18 mouse cellular contexts compared by ENCODE assay signal in the genomic region with DNA sequence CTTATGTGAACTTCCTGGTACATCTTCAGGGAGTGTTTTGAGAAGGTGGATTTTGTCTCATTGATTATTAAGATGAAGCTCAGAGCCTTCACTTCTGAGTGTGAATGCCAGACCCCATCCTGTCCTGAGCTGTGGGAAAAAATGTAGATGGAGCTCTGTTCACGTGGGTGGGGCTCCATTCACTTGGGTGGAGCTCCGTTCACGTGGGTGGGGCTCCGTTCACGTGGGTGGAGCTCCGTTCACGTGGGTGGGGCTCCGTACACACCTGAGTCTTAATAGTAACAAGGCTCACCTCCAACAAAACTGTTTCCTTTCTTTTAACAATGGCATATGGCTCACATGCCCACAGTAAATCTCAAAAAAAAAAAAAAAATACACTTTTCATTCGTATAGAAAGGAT.
DNase-seq lines count a peak whose midpoint lies in the region; ATAC-seq and TF ChIP-seq lines count a peak whose summit lies in the region.
"Had no signal": no experiment of that assay in that cellular context is flagged by ENCODE, and none has a peak within 500 bp of the region (broad histone marks: within the 10 kb centered on the region; RNA-seq: fewer than 3 reads in every experiment).

No protein-coding gene starts in this region.

- H3K4me3 ChIP-seq in liver, embryonic 12.5 days = no peak overlapping the region
- H3K4me3 ChIP-seq in liver, postnatal 0 days (ENCODE audit: low read depth, low read length) = no peak overlapping the region
- H3K4me3 ChIP-seq in liver, embryonic 16.5 days (ENCODE audit: low read depth, low read length) = no peak overlapping the region
- H3K4me3 ChIP-seq in midbrain, embryonic 15.5 days = no peak overlapping the region
- H3K4me3 ChIP-seq: embryonic facial prominence, embryonic 10.5 days; heart, embryonic 10.5 days; midbrain, embryonic 13.5 days; neural tube, embryonic 15.5 days had no signal

- no peak for TF ChIP-seq EP300 in liver, postnatal 0 days (IDR thresholded peaks at IDR 0.05; ENCODE audit: low read depth)

- no peak for DNase-seq in liver, postnatal 0 days
- peak; percentile 14 for DNase-seq in c-Kit-positive CD71-positive TER-119-positive erythroid progenitor cells, embryonic 14.5 days (ENCODE audit: low spot score)
- DNase-seq in right cerebral cortex, postnatal 4 days = no peak
- DNase-seq in right cerebral cortex, postnatal 10 days (ENCODE audit: low spot score in 2 of 2) = no peak
- DNase-seq: cerebellum, adult 9-10 months; gastrocnemius, postnatal 36 days; kidney, adult 18-20 months; kidney, postnatal 10 days; right cerebral cortex, postnatal 14 days had no signal

- H3K27me3 ChIP-seq in liver, embryonic 12.5 days (replicated peaks) = no peaks in the 10 kb centered on the region
- H3K27me3 ChIP-seq in liver, postnatal 0 days (ENCODE audit: insufficient read depth, low read length) = no peaks in the 10 kb centered on the region
- no peaks in the 10 kb centered on the region for H3K27me3 ChIP-seq in liver, embryonic 16.5 days (ENCODE audit: control insufficient read depth, insufficient read depth, low read depth, low read length)
- no peaks in the 10 kb centered on the region for H3K27me3 ChIP-seq in midbrain, embryonic 15.5 days (replicated peaks)
- H3K27me3 ChIP-seq: forebrain, embryonic 15.5 days; midbrain, embryonic 13.5 days; neural tube, embryonic 15.5 days had no signal

- no peaks in the 10 kb centered on the region; the same call in 1 of the 2 replicates for H3K4me1 ChIP-seq in liver, embryonic 12.5 days
- H3K4me1 ChIP-seq in liver, postnatal 0 days (ENCODE audit: insufficient read depth) = no peaks in the 10 kb centered on the region
- peaks cover 3% of the 10 kb centered on the region for H3K4me1 ChIP-seq in liver, embryonic 16.5 days (ENCODE audit: control insufficient read depth, low read depth, low read length)
- H3K4me1 ChIP-seq in midbrain, embryonic 15.5 days = peaks cover 5% of the 10 kb centered on the region; the same call in 1 of the 2 replicates
- H3K4me1 ChIP-seq: neural tube, embryonic 15.5 days had no signal

- H3K27ac ChIP-seq in liver, embryonic 12.5 days = no peak overlapping the region
- H3K27ac ChIP-seq in liver, postnatal 0 days (ENCODE audit: low read depth) = no peak overlapping the region
- H3K27ac ChIP-seq in liver, embryonic 16.5 days (ENCODE audit: low read length) = no peak overlapping the region
- H3K27ac ChIP-seq in midbrain, embryonic 15.5 days = no peak overlapping the region
- H3K27ac ChIP-seq: embryonic facial prominence, embryonic 10.5 days; forebrain, embryonic 15.5 days; heart, embryonic 10.5 days; midbrain, embryonic 13.5 days; neural tube, embryonic 15.5 days had no signal

- no peaks in the 10 kb centered on the region for H3K9me3 ChIP-seq in liver, embryonic 12.5 days (replicated peaks)
- no peaks in the 10 kb centered on the region for H3K9me3 ChIP-seq in liver, postnatal 0 days (ENCODE audit: low read length)
- H3K9me3 ChIP-seq in liver, embryonic 16.5 days (replicated peaks; ENCODE audit: control insufficient read depth, low read length) = no peaks in the 10 kb centered on the region
- H3K9me3 ChIP-seq in midbrain, embryonic 15.5 days = no peaks in the 10 kb centered on the region
- H3K9me3 ChIP-seq: embryonic facial prominence, embryonic 10.5 days; forebrain, embryonic 15.5 days; heart, embryonic 10.5 days; midbrain, embryonic 13.5 days; neural tube, embryonic 15.5 days had no signal

- peak; percentile 80 for ATAC-seq in liver, embryonic 12.5 days
- no peak for ATAC-seq in liver, postnatal 0 days
- ATAC-seq in liver, embryonic 16.5 days (ENCODE audit: low read depth) = peak; percentile 80
- no peak for ATAC-seq in midbrain, embryonic 15.5 days (replicated peaks)
- ATAC-seq: forebrain, embryonic 15.5 days; midbrain, embryonic 13.5 days; Patski had no signal

- no peak overlapping the region for H3K9ac ChIP-seq in liver, embryonic 12.5 days
- H3K9ac ChIP-seq in liver, postnatal 0 days (replicated peaks) = no peak overlapping the region
- H3K9ac ChIP-seq in liver, embryonic 16.5 days (ENCODE audit: low read depth, low read length) = no peak overlapping the region
- H3K9ac ChIP-seq in midbrain, embryonic 15.5 days = no peak overlapping the region
- H3K9ac ChIP-seq: forebrain, embryonic 15.5 days; midbrain, embryonic 13.5 days; neural tube, embryonic 15.5 days had no signal

- peak overlapping the region; percentile 24 for H3K4me2 ChIP-seq in liver, embryonic 12.5 days
- no peak overlapping the region for H3K4me2 ChIP-seq in liver, postnatal 0 days (ENCODE audit: low read depth, low read length)
- H3K4me2 ChIP-seq in liver, embryonic 16.5 days (ENCODE audit: low read depth, low read length) = no peak overlapping the region
- no peak overlapping the region for H3K4me2 ChIP-seq in midbrain, embryonic 15.5 days
- H3K4me2 ChIP-seq: midbrain, embryonic 13.5 days; neural tube, embryonic 15.5 days had no signal

- WGBS in liver, embryonic 12.5 days (ENCODE audit: insufficient replicate concordance) = 39% methylated on average over 9 of the region's 9 CpGs
- WGBS in liver, postnatal 0 days (ENCODE audit: insufficient replicate concordance) = 55% methylated on average over 9 of the region's 9 CpGs
- WGBS in liver, embryonic 16.5 days (ENCODE audit: insufficient replicate concordance) = 42% methylated on average over 9 of the region's 9 CpGs
- 69% methylated on average over 9 of the region's 9 CpGs for WGBS in midbrain, embryonic 15.5 days

- no peak for TF ChIP-seq CTCF in liver, postnatal 0 days (IDR thresholded peaks at IDR 0.05; ENCODE audit: low read depth)

- no peaks in the 10 kb centered on the region for H3K36me3 ChIP-seq in liver, embryonic 12.5 days
- H3K36me3 ChIP-seq in liver, postnatal 0 days (replicated peaks; ENCODE audit: insufficient read depth, low read length) = no peaks in the 10 kb centered on the region
- H3K36me3 ChIP-seq in liver, embryonic 16.5 days (ENCODE audit: control insufficient read depth, insufficient read depth) = no peaks in the 10 kb centered on the region
- H3K36me3 ChIP-seq in midbrain, embryonic 15.5 days (replicated peaks) = no peaks in the 10 kb centered on the region
- H3K36me3 ChIP-seq: embryonic facial prominence, embryonic 10.5 days; forebrain, embryonic 15.5 days; heart, embryonic 10.5 days; midbrain, embryonic 13.5 days; neural tube, embryonic 15.5 days had no signal

Comparison
In these comparisons a context has a peak if more than half of its experiments do, and no peak if none do; other contexts are left out.
1. ATAC-seq: peak in liver, embryonic 12.5 days (single experiment) and liver, embryonic 16.5 days (single experiment); none in liver, postnatal 0 days (single experiment) and midbrain, embryonic 15.5 days (single experiment).